Mouse (Mus musculus) G1E-ER4 (cell line): ENCODE data around the gene Ccdc177. TPM values are rescaled to one million over a fixed set of nuclear protein-coding genes. Genes with fewer than 3 reads are reported as not detected.

Experiments used
- GATA1 ChIP-seq: IDR thresholded peaks from one replicate; pipeline ENCODE4 v1.8.0; 2012; ENCODE audit warnings: low read length, inconsistent platforms
- polyA plus RNA-seq: library from polyadenylated mRNA; stranded (reverse); fragments of >175 nt; gene quantifications from 2 replicates; pipeline ENCODE4 v1.2.3, GENCODE M21; 2012

Gene Ccdc177
- polyA plus RNA-seq, result not detected in 2 replicates

GRCm38 (mm10) chr12:80760396-80760801 is at the start of gene Ccdc177:
Ccdc177 (minus strand) TSS chr12:80760687.
- no peak for TF ChIP-seq GATA1

- no peak for TF ChIP-seq GATA1
These were observed 49.5 kb upstream of the Ccdc177 start for GRCm38 (mm10) chr12:80810005-80810404.

GRCm38 (mm10) chr12:80807451-80808085 is 47.1 kb upstream of the Ccdc177 start:
- TF ChIP-seq GATA1, result no peak

- no peak for TF ChIP-seq GATA1
These were observed 44.5 kb upstream of the Ccdc177 start for GRCm38 (mm10) chr12:80804861-80805428.

- TF ChIP-seq GATA1, result no peak
These were observed 43.4 kb upstream of the Ccdc177 start for GRCm38 (mm10) chr12:80803924-80804323.

GRCm38 (mm10) chr12:80801443-80801842 is 41.0 kb upstream of the Ccdc177 start:
- TF ChIP-seq GATA1, result no peak

GRCm38 (mm10) chr12:80800156-80800555 is 39.7 kb upstream of the Ccdc177 start:
- TF ChIP-seq GATA1, result no peak

GRCm38 (mm10) chr12:80798271-80798670 is 37.8 kb upstream of the Ccdc177 start:
- no peak for TF ChIP-seq GATA1

GRCm38 (mm10) chr12:80794935-80795785 is 34.7 kb upstream of the Ccdc177 start:
- TF ChIP-seq GATA1, result no peak

- TF ChIP-seq GATA1, result no peak
These were observed 34.0 kb upstream of the Ccdc177 start for GRCm38 (mm10) chr12:80794522-80794921.

- TF ChIP-seq GATA1, result no peak
These were observed 33.0 kb upstream of the Ccdc177 start for GRCm38 (mm10) chr12:80793535-80793934.

GRCm38 (mm10) chr12:80792867-80793266 is 32.4 kb upstream of the Ccdc177 start:
- TF ChIP-seq GATA1, result no peak

GRCm38 (mm10) chr12:80791571-80792444 is 31.3 kb upstream of the Ccdc177 start:
- no peak for TF ChIP-seq GATA1

GRCm38 (mm10) chr12:80790700-80791570 is 30.4 kb upstream of the Ccdc177 start:
- no peak for TF ChIP-seq GATA1
